Mouse (Mus musculus) lung, adult 2 months (tissue): ENCODE data around the gene Tnpo3. TPM values are rescaled to one million over a fixed set of nuclear protein-coding genes. Genes with fewer than 3 reads are reported as not detected.

Experiments
- DNase-seq: peaks from one replicate; pipeline ENCODE4 v3.0.0; 2022
- H3K4me1 ChIP-seq: fragments of 200-500 bp; 2 replicates; pipeline ENCODE4 v1.6.1; 2011; ENCODE audit warnings: low read length; ENCODE audit not compliant: control insufficient read depth, insufficient read depth
- H3K4me3 ChIP-seq: fragments of 200-500 bp; replicated peaks from 2 replicates; pipeline ENCODE3; 2011; ENCODE audit warnings: low read depth, mild to moderate bottlenecking, control low read depth, low read length; ENCODE audit errors: extremely low read depth
- CTCF ChIP-seq: fragments of 200-500 bp; IDR thresholded peaks from 2 replicates; pipeline ENCODE4 v1.5.1; 2011; ENCODE audit warnings: mild to moderate bottlenecking, low read length, control low read depth; ENCODE audit not compliant: insufficient read depth
- POLR2A ChIP-seq: fragments of 200-500 bp; IDR thresholded peaks from 2 replicates; pipeline ENCODE4 v1.6.1; 2011; ENCODE audit warnings: low read depth, mild to moderate bottlenecking, control low read depth, low read length, borderline replicate concordance; ENCODE audit errors: extremely low read depth
- WGBS: fragments of 180-500 bp; shearing (Covaris S2); methylation state at CpG from one replicate; pipeline ENCODE4 v1.1.7; 2018; 5-methylcytosine and 5-hydroxymethylcytosine counted together
- polyA plus RNA-seq: library from polyadenylated mRNA; depleted of rRNA; stranded (reverse); fragments of >200 nt; gene quantifications from 2 replicates; pipeline ENCODE4 v1.2.3, GENCODE M21; 2012

Tnpo3 gene
- polyA plus RNA-seq, 1 experiment: 36.9 TPM

GRCm38 (mm10) chr6:29548086-29548485 is 61.6 kb downstream of the Tnpo3 start:
- Histone ChIP-seq H3K4me1 (no peaks in the 10 kb centered on the region), H3K4me3 (no peak overlapping the region)
- TF ChIP-seq CTCF: no peak
- no peak for TF ChIP-seq POLR2A
- no peak for DNase-seq
- 87% methylated on average over 1 of the region's 1 CpGs for WGBS

GRCm38 (mm10) chr6:29547582-29547981 is 62.1 kb downstream of the Tnpo3 start:
- H3K4me3 ChIP-seq: no peak overlapping the region
- no peak for TF ChIP-seq CTCF
- no peak for TF ChIP-seq POLR2A
- H3K4me1 ChIP-seq: no peaks in the 10 kb centered on the region
- no peak for DNase-seq

- 91% methylated on average over 2 of the region's 2 CpGs for WGBS
- DNase-seq: no peak
- TF ChIP-seq CTCF (no peak), POLR2A (no peak)
- H3K4me3 ChIP-seq: no peak overlapping the region
- H3K4me1 ChIP-seq: no peaks in the 10 kb centered on the region
Observed at GRCm38 (mm10) chr6:29545611-29546010, 64.1 kb downstream of the Tnpo3 start.

GRCm38 (mm10) chr6:29540956-29541355 is 68.7 kb downstream of the Tnpo3 start:
- H3K4me3 ChIP-seq: no peak overlapping the region
- 84% methylated on average over 1 of the region's 1 CpGs for WGBS
- no peak for TF ChIP-seq POLR2A
- TF ChIP-seq CTCF: no peak
- DNase-seq: no peak
- H3K4me1 ChIP-seq: no peaks in the 10 kb centered on the region

GRCm38 (mm10) chr6:29540223-29540622 is 69.5 kb downstream of the Tnpo3 start:
- H3K4me1 ChIP-seq: no peaks in the 10 kb centered on the region
- no peak overlapping the region for H3K4me3 ChIP-seq
- TF ChIP-seq CTCF: no peak
- no peak for TF ChIP-seq POLR2A
- 94% methylated on average over 6 of the region's 6 CpGs for WGBS
- DNase-seq: no peak

GRCm38 (mm10) chr6:29539502-29539901 is 70.2 kb downstream of the Tnpo3 start:
- TF ChIP-seq POLR2A: no peak
- no peak for TF ChIP-seq CTCF
- WGBS: 88% methylated on average over 8 of the region's 8 CpGs

GRCm38 (mm10) chr6:29537221-29537620 is 72.5 kb downstream of the Tnpo3 start:
- DNase-seq: no peak
- H3K4me3 ChIP-seq: no peak overlapping the region
- no peaks in the 10 kb centered on the region for H3K4me1 ChIP-seq
- 84% methylated on average over 3 of the region's 3 CpGs for WGBS
- TF ChIP-seq POLR2A: no peak
- no peak for TF ChIP-seq CTCF

More at GRCm38 (mm10) chr6:29539502-29539901, 70.2 kb downstream of the Tnpo3 start:
- H3K4me3 ChIP-seq: no peak overlapping the region
- DNase-seq: no peak
- no peaks in the 10 kb centered on the region for H3K4me1 ChIP-seq

- WGBS: 63% methylated on average over 4 of the region's 4 CpGs
- Histone ChIP-seq H3K4me3 (no peak overlapping the region), H3K4me1 (no peaks in the 10 kb centered on the region)
- TF ChIP-seq POLR2A (no peak), CTCF (no peak)
- DNase-seq: no peak
Observed at GRCm38 (mm10) chr6:29536651-29537193, 73.0 kb downstream of the Tnpo3 start.

- no peak for DNase-seq
- no peak for TF ChIP-seq POLR2A
- no peak for TF ChIP-seq CTCF
- 72% methylated on average over 6 of the region's 6 CpGs for WGBS
Observed at GRCm38 (mm10) chr6:29535316-29535715, 74.4 kb downstream of the Tnpo3 start.

GRCm38 (mm10) chr6:29530050-29530449 is 79.6 kb downstream of the Tnpo3 start:
- H3K4me3 ChIP-seq: no peak overlapping the region
- TF ChIP-seq CTCF: no peak
- TF ChIP-seq POLR2A: no peak
- peaks cover 6% of the 10 kb centered on the region; the same call in 1 of the 2 replicates for H3K4me1 ChIP-seq
- WGBS: 49% methylated on average over 4 of the region's 4 CpGs
- no peak for DNase-seq

More at GRCm38 (mm10) chr6:29535316-29535715, 74.4 kb downstream of the Tnpo3 start:
- no peaks in the 10 kb centered on the region for H3K4me1 ChIP-seq
- H3K4me3 ChIP-seq: no peak overlapping the region
